Comparison of ENCODE assay signal across 18 mouse cellular contexts in genomic region chrX:14279312-14279711, GRCm38 (mm10).
"Had no signal": no experiment of that assay in that cellular context is flagged by ENCODE, and none has a peak within 500 bp of the region (broad histone marks: within the 10 kb centered on the region; RNA-seq: fewer than 3 reads in every experiment).

No protein-coding gene starts in this region.

- ATAC-seq: liver, postnatal 0 days; lung, postnatal 0 days; midbrain, embryonic 16.5 days had no signal

- H3K27me3 ChIP-seq: lung, embryonic 15.5 days; megakaryocyte, embryonic 14.5 days; midbrain, embryonic 12.5 days; neural tube, embryonic 12.5 days; stomach, embryonic 15.5 days had no signal

- H3K36me3 ChIP-seq: lung, embryonic 15.5 days; midbrain, embryonic 12.5 days; neural tube, embryonic 12.5 days; stomach, embryonic 15.5 days had no signal

- H3K27ac ChIP-seq: lung, embryonic 15.5 days; macrophage; midbrain, embryonic 12.5 days; neural tube, embryonic 12.5 days; stomach, embryonic 15.5 days; stomach, postnatal 0 days had no signal

- H3K4me1 ChIP-seq: lung, embryonic 15.5 days; megakaryocyte, embryonic 14.5 days; midbrain, embryonic 12.5 days; neural tube, embryonic 12.5 days; stomach, embryonic 15.5 days had no signal

- H3K9ac ChIP-seq: liver, postnatal 0 days; lung, embryonic 15.5 days; midbrain, embryonic 12.5 days; neural tube, embryonic 12.5 days; stomach, embryonic 15.5 days had no signal

- H3K9me3 ChIP-seq: lung, embryonic 15.5 days; megakaryocyte, embryonic 14.5 days; midbrain, embryonic 12.5 days; neural tube, embryonic 12.5 days; stomach, embryonic 15.5 days had no signal

- H3K4me3 ChIP-seq: lung, embryonic 15.5 days; megakaryocyte, embryonic 14.5 days; midbrain, embryonic 12.5 days; neural tube, embryonic 12.5 days; stomach, embryonic 15.5 days had no signal

- DNase-seq: liver, postnatal 0 days; lung, adult 2 months; lung, postnatal 14 days; lung, postnatal 36 days; midbrain, embryonic 14.5 days; right cerebral cortex, postnatal 14 days; thymus, adult 2 months; thymus, postnatal 25 days; thymus, postnatal 4 days had no signal

- H3K4me2 ChIP-seq: lung, embryonic 15.5 days; midbrain, embryonic 12.5 days; neural tube, embryonic 12.5 days; stomach, embryonic 15.5 days had no signal
